Mouse (Mus musculus) G1E (cell line): Measurements from ENCODE around the gene Atp6v0a2. TPM values are rescaled to one million over a fixed set of nuclear protein-coding genes. Genes with fewer than 3 reads are reported as not detected.
"Not testable (repeated sequence)": the region's sequence is repeated elsewhere in the genome, so short reads cannot be mapped to it uniquely, and the experiment has no call there.

ENCODE experiments used
- ATAC-seq: 2 replicates; pipeline ENCODE4 v1.8.0; 2016; ENCODE audit warnings: mild to moderate bottlenecking; ENCODE audit not compliant: insufficient number of reproducible peaks, poor library complexity, low FRiP score, severe bottlenecking; ENCODE audit errors: extremely low read depth
- DNase-seq: peaks from one replicate; pipeline ENCODE4 v3.0.0; 2012; ENCODE audit warnings: low spot score
- H3K27me3 ChIP-seq: 2 replicates; pipeline ENCODE4 v1.6.1; 2012; ENCODE audit warnings: mild to moderate bottlenecking, low read length, inconsistent platforms; ENCODE audit not compliant: insufficient read depth
- H3K36me3 ChIP-seq: replicated peaks from 2 replicates; pipeline ENCODE3; 2012; ENCODE audit warnings: mild to moderate bottlenecking, inconsistent platforms
- H3K4me1 ChIP-seq: 2 replicates; pipeline ENCODE4 v1.6.1; 2012; ENCODE audit warnings: low read depth, low read length, inconsistent platforms, mixed read lengths; ENCODE audit not compliant: insufficient read depth
- H3K4me3 ChIP-seq: 2 replicates; pipeline ENCODE4 v1.5.1; 2012; ENCODE audit warnings: low read depth, mild to moderate bottlenecking, inconsistent platforms, low read length, moderate library complexity, mixed read lengths
- H3K9me3 ChIP-seq: replicated peaks from 2 replicates; pipeline ENCODE4 v1.6.1; 2012; ENCODE audit warnings: inconsistent platforms
- CTCF ChIP-seq: IDR thresholded peaks from 2 replicates; pipeline ENCODE4 v1.5.1; 2012; ENCODE audit warnings: low read depth, low read length, inconsistent platforms, mixed read lengths
- GATA1 ChIP-seq: IDR thresholded peaks from 2 replicates; pipeline ENCODE4 v1.6.1; 2012; ENCODE audit warnings: borderline replicate concordance, low read length, inconsistent platforms, mixed read lengths
- GATA2 ChIP-seq: IDR thresholded peaks from 2 replicates; pipeline ENCODE4 v1.6.1; 2012; ENCODE audit warnings: low read depth, low read length, inconsistent platforms, borderline replicate concordance
- POLR2AphosphoS5 ChIP-seq: IDR thresholded peaks from 2 replicates; pipeline ENCODE4 v1.6.1; 2012; ENCODE audit warnings: low read depth, low read length, inconsistent platforms; ENCODE audit not compliant: insufficient replicate concordance
- TAL1 ChIP-seq: conservative IDR thresholded peaks from 2 replicates; pipeline ENCODE4 v1.6.1; 2012; ENCODE audit warnings: low read depth, low read length, inconsistent platforms, mixed read lengths
- polyA plus RNA-seq: library from polyadenylated mRNA; stranded (reverse); fragments of >175 nt; gene quantifications from 2 replicates; pipeline ENCODE4 v1.2.3, GENCODE M21; 2012
- total RNA-seq, 2 experiments: library from RNA; stranded (forward) in 1 of 2; stranded (reverse) in 1 of 2; fragments of 200-1000 nt in 1 of 2; fragments of >200 nt in 1 of 2; fragmentation: Nextera tagmentation in 1 of 2; gene quantifications; 2 replicates each; pipeline ENCODE4 v1.2.3; 2014 to 2017

Gene Atp6v0a2
- total and polyA plus RNA-seq, 3 experiments, result 7.8 to 23.9 (median 22.2) TPM

- H3K9me3 ChIP-seq, result no peaks in the 10 kb centered on the region
- H3K4me3 ChIP-seq, result no peak overlapping the region
- H3K36me3 ChIP-seq, result no peaks in the 10 kb centered on the region
- DNase-seq, result no peak
- peaks cover 10% of the 10 kb centered on the region for H3K27me3 ChIP-seq
- TF ChIP-seq GATA2, result no peak
- no peak for TF ChIP-seq CTCF
- TF ChIP-seq TAL1, result no peak
- no peak for TF ChIP-seq POLR2AphosphoS5
- no peak for TF ChIP-seq GATA1
- no peak for ATAC-seq
- H3K4me1 ChIP-seq, result peaks cover 2% of the 10 kb centered on the region
Observed at GRCm38 (mm10) chr5:124622890-124623289, 5.5 kb upstream of the Atp6v0a2 start.

- H3K27me3 ChIP-seq, result peaks cover 10% of the 10 kb centered on the region
- no peaks in the 10 kb centered on the region for H3K36me3 ChIP-seq
- no peak for ATAC-seq
- H3K9me3 ChIP-seq, result no peaks in the 10 kb centered on the region
- TF ChIP-seq GATA1 (no peak), GATA2 (no peak), POLR2AphosphoS5 (no peak), CTCF (no peak), TAL1 (no peak)
- no peak for DNase-seq
- H3K4me1 ChIP-seq, result peaks cover 12% of the 10 kb centered on the region
- no peak overlapping the region for H3K4me3 ChIP-seq
Observed at GRCm38 (mm10) chr5:124624291-124624690, 4.1 kb upstream of the Atp6v0a2 start.

GRCm38 (mm10) chr5:124629641-124630040, 1.3 kb downstream of the Atp6v0a2 start:
- no peak for TF ChIP-seq CTCF
- no peak for TF ChIP-seq GATA2
- TF ChIP-seq GATA1, result no peak
- no peak for TF ChIP-seq POLR2AphosphoS5
- no peak for TF ChIP-seq TAL1
- H3K36me3 ChIP-seq, result peaks cover 37% of the 10 kb centered on the region
- peaks cover 26% of the 10 kb centered on the region for H3K4me1 ChIP-seq
- H3K4me3 ChIP-seq, result peak overlapping the region; percentile 85
- no peaks in the 10 kb centered on the region for H3K9me3 ChIP-seq
- no peak for ATAC-seq
- DNase-seq, result no peak
- no peaks in the 10 kb centered on the region; the same call in 1 of the 2 replicates for H3K27me3 ChIP-seq

GRCm38 (mm10) chr5:124631685-124632084, 3.3 kb downstream of the Atp6v0a2 start:
- H3K36me3 ChIP-seq, result peaks cover 56% of the 10 kb centered on the region
- H3K4me3 ChIP-seq, result no peak overlapping the region
- no peaks in the 10 kb centered on the region for H3K9me3 ChIP-seq
- TF ChIP-seq CTCF (no peak), POLR2AphosphoS5 (no peak), TAL1 (no peak), GATA1 (no peak), GATA2 (no peak)
- no peaks in the 10 kb centered on the region for H3K27me3 ChIP-seq
- no peak for DNase-seq
- no peak for ATAC-seq
- H3K4me1 ChIP-seq, result peaks cover 26% of the 10 kb centered on the region

GRCm38 (mm10) chr5:124632461-124632860, 4.1 kb downstream of the Atp6v0a2 start:
- ATAC-seq (no peak), DNase-seq (no peak)

GRCm38 (mm10) chr5:124633425-124633824, 5.0 kb downstream of the Atp6v0a2 start:
- Histone ChIP-seq H3K9me3 (no peaks in the 10 kb centered on the region), H3K27me3 (no peaks in the 10 kb centered on the region), H3K4me1 (peaks cover 18% of the 10 kb centered on the region), H3K36me3 (peaks cover 71% of the 10 kb centered on the region), H3K4me3 (no peak overlapping the region)
- no peak for ATAC-seq
- DNase-seq, result no peak
- no peak for TF ChIP-seq GATA2
- TF ChIP-seq TAL1, result no peak
- TF ChIP-seq GATA1, result no peak
- TF ChIP-seq CTCF, result no peak
- no peak for TF ChIP-seq POLR2AphosphoS5

More at GRCm38 (mm10) chr5:124632461-124632860, 4.1 kb downstream of the Atp6v0a2 start:
- Histone ChIP-seq H3K4me1 (peaks cover 26% of the 10 kb centered on the region), H3K4me3 (no peak overlapping the region), H3K9me3 (no peaks in the 10 kb centered on the region), H3K36me3 (peaks cover 64% of the 10 kb centered on the region), H3K27me3 (no peaks in the 10 kb centered on the region)
- TF ChIP-seq TAL1 (no peak), POLR2AphosphoS5 (no peak), GATA2 (no peak), GATA1 (no peak)

- H3K4me3 ChIP-seq, ATAC-seq, DNase-seq, H3K27me3 ChIP-seq, H3K4me1 ChIP-seq, H3K9me3 ChIP-seq: not testable (repeated sequence)
- TF ChIP-seq CTCF, result 0 out of 2 replicates have a peak, but pooled peaks have one; percentile 2
- H3K36me3 ChIP-seq, result peaks cover 87% of the 10 kb centered on the region
Observed at GRCm38 (mm10) chr5:124635068-124635467, 6.7 kb downstream of the Atp6v0a2 start.
